Mouse (Mus musculus) kidney, adult 2 months (tissue): Measurements from ENCODE around the gene Ccdc3. TPM values are rescaled to one million over a fixed set of nuclear protein-coding genes. Genes with fewer than 3 reads are reported as not detected.

ENCODE experiments used
- DNase-seq: peaks from one replicate; pipeline ENCODE4 v3.0.0; 2021
- H3K27ac ChIP-seq: fragments of 200-500 bp; 2 replicates; pipeline ENCODE4 v1.5.1; 2012; ENCODE audit warnings: low read depth, low read length, control low read depth, inconsistent platforms; ENCODE audit not compliant: insufficient read depth
- H3K27me3 ChIP-seq: fragments of 200-500 bp; replicated peaks from 2 replicates; pipeline ENCODE4 v1.6.1; 2012; ENCODE audit warnings: mild to moderate bottlenecking, moderate library complexity, low read length, inconsistent platforms; ENCODE audit not compliant: control insufficient read depth, insufficient read depth
- H3K36me3 ChIP-seq: fragments of 200-500 bp; 2 replicates; pipeline ENCODE4 v1.6.1; 2012; ENCODE audit warnings: mild to moderate bottlenecking, moderate library complexity, low read length, inconsistent platforms; ENCODE audit not compliant: control insufficient read depth, insufficient read depth
- H3K4me1 ChIP-seq: fragments of 200-500 bp; 2 replicates; pipeline ENCODE4 v1.6.1; 2011; ENCODE audit warnings: low read length; ENCODE audit not compliant: control insufficient read depth, insufficient read depth
- H3K4me3 ChIP-seq: fragments of 200-500 bp; 2 replicates; pipeline ENCODE4 v1.5.1; 2011; ENCODE audit warnings: mild to moderate bottlenecking, low read depth, low read length, control low read depth; ENCODE audit not compliant: insufficient read depth
- CTCF ChIP-seq: fragments of 200-500 bp; conservative IDR thresholded peaks from 2 replicates; pipeline ENCODE4 v1.5.1; 2011; ENCODE audit warnings: low read depth, mild to moderate bottlenecking, control low read depth, low read length, moderate library complexity, mixed read lengths; ENCODE audit not compliant: insufficient read depth, insufficient read length
- POLR2A ChIP-seq: fragments of 200-500 bp; IDR thresholded peaks from one replicate; pipeline ENCODE4 v1.6.1; 2011; ENCODE audit warnings: low read depth, low read length, control low read depth
- WGBS: fragments of 180-500 bp; shearing (Covaris S2); methylation state at CpG from one replicate; pipeline ENCODE4 v1.1.7; 2018; 5-methylcytosine and 5-hydroxymethylcytosine counted together
- polyA plus RNA-seq: library from polyadenylated mRNA; depleted of rRNA; stranded (reverse); fragments of >200 nt; gene quantifications from 2 replicates; pipeline ENCODE4 v1.2.3, GENCODE M21; 2012

Gene Ccdc3
- polyA plus RNA-seq, 1 experiment, result 3.7 TPM

- Histone ChIP-seq H3K4me1 (no peaks in the 10 kb centered on the region), H3K27ac (no peak overlapping the region), H3K36me3 (no peaks in the 10 kb centered on the region), H3K27me3 (no peaks in the 10 kb centered on the region), H3K4me3 (no peak overlapping the region)
- TF ChIP-seq CTCF (no peak), POLR2A (no peak)
- no peak for DNase-seq
- 67% methylated on average over 1 of the region's 1 CpGs for WGBS
Observed at GRCm38 (mm10) chr2:5102891-5103290, 34.7 kb upstream of the Ccdc3 start.

GRCm38 (mm10) chr2:5112785-5113291 lies 24.7 kb upstream of the Ccdc3 start:
- no peak for TF ChIP-seq POLR2A
- TF ChIP-seq CTCF, result no peak
- Histone ChIP-seq H3K4me1 (no peaks in the 10 kb centered on the region), H3K36me3 (no peaks in the 10 kb centered on the region), H3K4me3 (no peak overlapping the region), H3K27ac (no peak overlapping the region), H3K27me3 (no peaks in the 10 kb centered on the region; the same call in 1 of the 2 replicates)
- 25% methylated on average over 8 of the region's 8 CpGs for WGBS
- no peak for DNase-seq

- WGBS, result 86% methylated on average over 8 of the region's 8 CpGs
- no peaks in the 10 kb centered on the region for H3K4me1 ChIP-seq
- no peak overlapping the region for H3K27ac ChIP-seq
- no peak for DNase-seq
- H3K27me3 ChIP-seq, result no peaks in the 10 kb centered on the region; the same call in 1 of the 2 replicates
- TF ChIP-seq POLR2A, result no peak
- TF ChIP-seq CTCF, result no peak
- no peak overlapping the region for H3K4me3 ChIP-seq
- H3K36me3 ChIP-seq, result no peaks in the 10 kb centered on the region
Observed at GRCm38 (mm10) chr2:5114386-5114785, 23.2 kb upstream of the Ccdc3 start.

DNA sequence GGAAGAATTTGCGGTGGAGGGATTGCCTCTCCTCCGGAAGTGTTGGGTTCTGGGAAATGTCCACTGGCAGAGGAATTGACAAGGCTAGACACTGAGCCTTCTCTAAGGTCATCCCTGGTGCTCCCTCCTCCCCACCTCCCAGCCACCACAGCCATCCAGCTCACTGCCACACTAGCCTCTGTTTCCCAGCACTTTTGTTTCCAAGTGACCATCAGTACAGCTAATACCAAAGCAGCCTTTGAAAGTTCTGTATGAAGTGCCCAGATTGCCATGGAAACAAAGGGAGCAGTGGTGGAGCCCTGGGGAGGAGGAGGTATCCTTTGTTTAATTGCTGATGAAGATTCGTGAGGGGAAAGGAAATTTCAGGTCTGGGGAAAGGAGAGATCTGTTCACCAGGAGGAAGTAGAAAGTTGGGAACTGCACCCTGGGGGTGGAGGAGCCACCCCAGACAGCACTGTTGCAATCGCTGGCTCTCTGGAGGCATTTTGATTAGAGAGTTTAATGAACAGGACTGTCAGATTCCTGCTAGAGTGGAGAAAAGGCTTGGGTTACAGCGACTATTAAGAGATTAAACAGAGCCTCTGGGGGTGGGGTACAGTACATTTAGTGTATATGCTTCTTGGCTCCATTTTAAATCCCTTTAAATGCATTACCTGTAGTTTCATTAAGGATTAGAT lies 20.6 kb upstream of the Ccdc3 start:
- H3K36me3 ChIP-seq, result no peaks in the 10 kb centered on the region
- no peak for DNase-seq
- no peak overlapping the region for H3K27ac ChIP-seq
- H3K27me3 ChIP-seq, result no peaks in the 10 kb centered on the region; the same call in 1 of the 2 replicates
- WGBS, result 43% methylated on average over 5 of the region's 5 CpGs
- H3K4me3 ChIP-seq, result no peak overlapping the region
- TF ChIP-seq CTCF (no peak), POLR2A (no peak)
- H3K4me1 ChIP-seq, result no peaks in the 10 kb centered on the region

DNA sequence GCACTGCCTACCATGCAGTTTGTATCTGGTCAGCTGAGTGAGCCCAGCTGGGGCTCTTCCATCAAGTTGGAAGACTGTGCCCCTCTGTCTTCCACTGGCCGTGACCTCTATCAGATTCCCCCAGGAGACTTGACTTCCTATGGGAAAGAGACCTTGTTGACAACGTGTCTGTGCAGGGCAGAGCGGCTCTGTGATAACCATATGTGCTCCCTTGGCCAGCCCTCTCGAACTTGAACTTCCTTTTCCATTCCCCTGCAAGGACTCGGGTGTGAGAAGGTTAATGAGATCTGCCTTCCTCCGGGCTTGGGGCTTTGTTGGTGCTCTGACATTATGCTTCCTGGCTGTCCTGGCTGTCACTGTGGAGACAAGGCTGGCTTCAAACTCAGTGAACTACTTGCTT lies 12.1 kb upstream of the Ccdc3 start:
- peak; percentile 14 for DNase-seq
- TF ChIP-seq CTCF (no peak), POLR2A (no peak)
- Histone ChIP-seq H3K36me3 (no peaks in the 10 kb centered on the region), H3K27ac (no peak overlapping the region), H3K27me3 (no peaks in the 10 kb centered on the region), H3K4me3 (no peak overlapping the region), H3K4me1 (0 out of 2 replicates have a peak, but pooled peaks cover 3% of the 10 kb centered on the region)
- 14% methylated on average over 6 of the region's 6 CpGs for WGBS

- Histone ChIP-seq H3K27me3 (no peaks in the 10 kb centered on the region), H3K4me3 (no peak overlapping the region), H3K4me1 (0 out of 2 replicates have a peak, but pooled peaks cover 3% of the 10 kb centered on the region), H3K27ac (no peak overlapping the region), H3K36me3 (no peaks in the 10 kb centered on the region)
- TF ChIP-seq POLR2A, result no peak
- no peak for DNase-seq
- WGBS, result 83% methylated on average over 5 of the region's 5 CpGs
Observed at GRCm38 (mm10) chr2:5127369-5127768, 10.2 kb upstream of the Ccdc3 start.

DNA sequence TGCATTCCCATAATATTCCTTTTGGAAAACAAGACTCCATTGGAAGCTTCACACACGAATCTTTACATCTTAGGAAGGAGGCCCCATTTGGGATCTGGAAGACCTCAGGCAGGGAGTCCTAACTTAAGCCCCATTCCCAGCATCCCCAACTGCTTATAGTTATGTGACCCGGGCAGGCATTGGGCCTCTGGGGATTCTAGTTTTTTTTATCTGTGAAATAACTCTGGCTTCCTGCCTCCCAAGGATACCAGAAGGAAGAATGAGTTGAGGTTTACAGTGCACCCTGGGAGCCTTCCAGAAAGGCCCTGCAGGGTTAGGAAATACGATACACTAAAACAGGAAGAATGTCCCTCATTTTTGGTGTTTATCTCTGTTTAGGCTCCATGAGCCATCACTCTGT lies 8.5 kb upstream of the Ccdc3 start:
- H3K4me1 ChIP-seq, result 0 out of 2 replicates have a peak, but pooled peaks cover 3% of the 10 kb centered on the region
- no peak overlapping the region for H3K27ac ChIP-seq
- no peaks in the 10 kb centered on the region for H3K27me3 ChIP-seq
- TF ChIP-seq CTCF (no peak), POLR2A (no peak)
- no peak overlapping the region for H3K4me3 ChIP-seq
- DNase-seq, result peak; percentile 31
- H3K36me3 ChIP-seq, result no peaks in the 10 kb centered on the region
- WGBS, result 45% methylated on average over 3 of the region's 3 CpGs
